Mouse (Mus musculus) kidney, embryonic 14.5 days (tissue): ENCODE measurements at regions not wholly inside any gene's neighbourhood (a gene's known extent, or its start where the extent isn't known, plus 50 kb on each side); places are given as distances from the start of the nearest gene placed in this dataset.

Experiments
- ATAC-seq: fragments of 200-750 bp; cut with Nextera tagmentation; 2 replicates; pipeline ENCODE4 v1.8.0; 2017; ENCODE audit warnings: moderate number of reproducible peaks, mild to moderate bottlenecking, moderate TSS enrichment, moderate library complexity; ENCODE audit not compliant: low FRiP score, low TSS enrichment
- H3K27ac ChIP-seq: fragments of 300-500 bp; sonication (generic); 2 replicates; pipeline ENCODE4 v1.5.1; 2014; ENCODE audit warnings: low read depth, mild to moderate bottlenecking, low read length, moderate library complexity, mixed read lengths
- H3K27me3 ChIP-seq: fragments of 300-500 bp; sonication (generic); 2 replicates; pipeline ENCODE4 v1.6.1; 2014; ENCODE audit warnings: mild to moderate bottlenecking, low read length; ENCODE audit not compliant: control insufficient read depth, insufficient read depth
- H3K36me3 ChIP-seq: fragments of 300-500 bp; sonication (generic); 2 replicates; pipeline ENCODE4 v1.6.1; 2014; ENCODE audit warnings: low read length, mixed read lengths; ENCODE audit not compliant: control insufficient read depth, insufficient read depth
- H3K4me1 ChIP-seq: fragments of 300-500 bp; sonication (generic); 2 replicates; pipeline ENCODE4 v1.6.1; 2014; ENCODE audit warnings: low read length, mixed read lengths; ENCODE audit not compliant: control insufficient read depth, insufficient read depth
- H3K4me2 ChIP-seq: fragments of 300-500 bp; sonication (generic); replicated peaks from 2 replicates; pipeline ENCODE4 v1.6.1; 2014; ENCODE audit warnings: low read depth, mild to moderate bottlenecking, low read length
- H3K4me3 ChIP-seq: fragments of 300-500 bp; sonication (generic); 2 replicates; pipeline ENCODE4 v1.5.1; 2014; ENCODE audit warnings: mild to moderate bottlenecking, low read length
- H3K9ac ChIP-seq: fragments of 300-500 bp; sonication (generic); 2 replicates; pipeline ENCODE4 v1.6.1; 2014; ENCODE audit warnings: low read depth, mild to moderate bottlenecking, low read length, moderate library complexity
- H3K9me3 ChIP-seq: fragments of 300-500 bp; sonication (generic); 2 replicates; pipeline ENCODE4 v1.6.1; 2016; ENCODE audit warnings: low read length; ENCODE audit not compliant: control insufficient read depth
- WGBS: fragments of 180-500 bp; shearing (Covaris S2); extraction: QIAGEN DNeasy Blood & Tissue Kit; methylation state at CpG from one replicate; pipeline ENCODE4 v1.1.7; 2014; 5-methylcytosine and 5-hydroxymethylcytosine counted together

DNA sequence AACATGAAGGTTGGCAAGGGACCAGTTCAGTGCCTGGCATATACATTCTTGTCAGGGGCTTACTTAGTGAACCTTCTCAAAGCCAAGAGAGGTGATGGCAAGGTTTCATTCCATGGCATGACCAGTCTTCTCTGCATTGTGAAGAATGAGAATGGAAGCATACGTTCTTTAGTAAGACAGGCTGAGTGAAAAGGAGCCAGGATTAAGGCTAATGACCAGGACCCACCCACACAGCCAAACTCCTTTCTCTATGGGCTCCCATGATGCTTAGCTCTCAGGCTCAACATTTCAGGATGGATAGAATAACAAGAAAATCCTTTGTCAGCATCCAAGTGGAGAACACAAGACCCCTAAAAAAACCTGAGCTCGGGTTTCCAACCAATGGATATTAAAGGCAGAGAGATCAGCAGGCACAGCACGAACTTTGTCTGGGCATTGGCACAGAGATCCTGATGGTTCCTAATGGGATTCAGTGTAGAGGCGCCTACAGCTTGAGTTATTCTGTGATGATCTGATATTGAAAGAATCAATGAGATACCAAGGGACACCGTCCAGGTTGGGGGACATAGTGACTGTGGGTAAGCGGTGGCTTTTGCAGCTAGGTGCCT is 265.5 kb downstream of the Maf start:
- Histone ChIP-seq H3K9me3 (no peaks in the 10 kb centered on the region), H3K4me2 (no peak overlapping the region), H3K4me1 (no peaks in the 10 kb centered on the region), H3K27me3 (no peaks in the 10 kb centered on the region), H3K9ac (no peak overlapping the region), H3K36me3 (no peaks in the 10 kb centered on the region), H3K4me3 (no peak overlapping the region), H3K27ac (no peak overlapping the region)
- WGBS: 78% methylated on average over 6 of the region's 6 CpGs
- no peak for ATAC-seq

DNA sequence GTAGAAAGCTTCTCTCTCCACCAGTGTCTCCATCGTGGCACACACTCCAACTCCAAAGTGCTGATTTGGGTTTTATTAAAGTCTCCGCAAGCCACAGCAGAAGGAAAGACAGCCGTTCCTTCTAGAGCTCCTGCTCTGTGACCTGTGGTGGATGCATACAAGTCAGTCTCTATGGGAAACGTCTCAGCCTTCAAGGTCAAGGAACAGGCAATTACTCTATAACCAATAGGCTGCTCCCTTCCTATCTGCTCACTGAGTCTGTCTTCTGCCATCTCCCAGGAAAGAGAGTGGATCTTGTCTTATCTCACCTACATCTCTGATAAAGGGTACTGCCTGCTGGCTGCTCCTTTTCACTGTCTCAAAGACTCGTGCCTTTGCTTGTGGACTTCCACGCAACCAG is 266.3 kb downstream of the Maf start:
- no peak overlapping the region for H3K4me2 ChIP-seq
- H3K4me3 ChIP-seq: no peak overlapping the region
- H3K36me3 ChIP-seq: no peaks in the 10 kb centered on the region
- 70% methylated on average over 6 of the region's 6 CpGs for WGBS
- no peak overlapping the region for H3K9ac ChIP-seq
- no peaks in the 10 kb centered on the region for H3K4me1 ChIP-seq
- no peak overlapping the region for H3K27ac ChIP-seq
- ATAC-seq: no peak
- H3K27me3 ChIP-seq: no peaks in the 10 kb centered on the region
- H3K9me3 ChIP-seq: no peaks in the 10 kb centered on the region

DNA sequence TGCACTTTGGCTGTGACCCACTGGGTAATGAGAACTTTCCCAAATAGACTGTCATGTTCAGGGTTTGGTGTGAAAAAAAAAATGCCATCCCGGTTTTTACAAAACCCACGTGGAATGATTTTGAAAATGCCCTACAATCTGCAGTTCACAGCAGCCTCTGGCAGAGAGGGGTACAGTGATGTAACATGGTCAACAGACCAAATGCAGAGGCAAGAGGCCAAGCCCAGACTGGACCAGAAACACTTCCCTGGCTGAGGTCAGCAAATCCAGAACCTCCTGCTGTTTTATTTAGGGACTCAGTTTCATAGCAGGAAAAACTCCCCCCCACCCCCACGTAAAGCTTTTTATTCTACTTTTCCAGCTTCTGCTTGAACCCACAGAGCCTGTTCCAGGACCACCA is 267.4 kb downstream of the Maf start:
- Histone ChIP-seq H3K9ac (no peak overlapping the region), H3K9me3 (no peaks in the 10 kb centered on the region), H3K4me3 (no peak overlapping the region), H3K4me1 (no peaks in the 10 kb centered on the region), H3K27me3 (no peaks in the 10 kb centered on the region), H3K36me3 (no peaks in the 10 kb centered on the region), H3K27ac (no peak overlapping the region), H3K4me2 (no peak overlapping the region)
- ATAC-seq: no peak
- 80% methylated on average over 3 of the region's 3 CpGs for WGBS

DNA sequence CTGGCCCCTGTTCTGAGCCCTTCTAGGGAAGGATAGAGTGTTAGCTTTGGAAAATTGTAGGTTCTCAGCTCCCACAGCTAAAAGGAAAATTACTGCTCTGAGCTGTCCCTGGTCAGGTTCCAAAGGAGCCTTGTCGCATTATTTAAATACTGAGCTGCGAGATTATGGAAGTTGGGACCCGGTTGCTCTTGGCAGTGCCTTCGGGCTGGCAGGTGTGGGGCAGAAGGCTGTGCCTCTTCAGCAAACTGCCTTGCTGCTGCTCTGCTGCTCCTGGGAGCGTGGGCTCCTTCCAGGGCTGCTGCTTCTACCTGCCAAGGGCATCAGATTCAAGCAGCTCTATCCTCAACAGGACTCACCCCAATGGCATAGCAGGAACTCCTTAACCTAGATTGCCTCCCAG is 268.1 kb downstream of the Maf start:
- Histone ChIP-seq H3K27me3 (no peaks in the 10 kb centered on the region), H3K4me1 (no peaks in the 10 kb centered on the region), H3K4me3 (no peak overlapping the region), H3K9me3 (no peaks in the 10 kb centered on the region), H3K36me3 (no peaks in the 10 kb centered on the region), H3K9ac (no peak overlapping the region), H3K4me2 (no peak overlapping the region), H3K27ac (no peak overlapping the region)
- WGBS: 86% methylated on average over 5 of the region's 5 CpGs
- no peak for ATAC-seq

DNA sequence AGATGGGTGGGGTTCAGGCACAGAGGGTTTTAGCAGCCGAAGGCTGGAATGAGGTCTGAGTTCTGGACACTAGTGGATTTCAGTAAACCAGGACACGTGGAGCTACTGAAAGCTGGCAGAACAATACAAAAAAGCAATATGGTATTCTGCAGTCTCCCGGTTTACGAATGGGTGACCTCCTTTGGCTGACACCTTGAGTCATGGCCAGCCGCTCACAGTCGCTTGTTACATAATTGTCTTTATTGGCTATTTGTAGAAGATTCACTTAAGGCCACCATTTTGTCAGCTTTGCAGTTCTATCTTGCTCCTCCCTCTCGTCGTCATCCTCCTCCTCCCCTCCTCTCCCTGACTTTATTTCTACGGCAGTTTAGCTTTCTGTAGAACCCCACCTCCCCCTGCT is 269.6 kb downstream of the Maf start:
- WGBS: 72% methylated on average over 9 of the region's 9 CpGs
- no peaks in the 10 kb centered on the region for H3K36me3 ChIP-seq
- no peak for ATAC-seq
- no peaks in the 10 kb centered on the region for H3K9me3 ChIP-seq
- H3K4me2 ChIP-seq: no peak overlapping the region
- no peak overlapping the region for H3K9ac ChIP-seq
- no peak overlapping the region for H3K4me3 ChIP-seq
- no peaks in the 10 kb centered on the region for H3K27me3 ChIP-seq
- H3K27ac ChIP-seq: no peak overlapping the region
- H3K4me1 ChIP-seq: no peaks in the 10 kb centered on the region

DNA sequence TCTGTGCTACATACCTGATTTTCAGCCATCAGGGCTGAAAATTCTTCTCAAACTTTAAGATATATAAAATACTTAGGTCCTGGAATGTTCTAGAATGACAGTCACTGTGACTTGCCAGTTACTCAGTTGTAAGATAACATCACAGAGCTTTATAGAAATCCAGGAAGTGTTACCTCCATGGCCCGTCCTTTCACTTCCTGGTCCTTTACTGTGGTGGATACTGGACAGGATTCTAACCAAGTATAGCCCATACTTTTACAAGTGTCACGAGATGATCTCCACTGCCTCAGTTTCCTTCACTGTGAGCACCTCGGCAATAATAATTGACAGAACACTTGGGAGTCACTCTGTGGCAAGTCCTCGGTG is 271.3 kb downstream of the Maf start:
- Histone ChIP-seq H3K4me2 (no peak overlapping the region), H3K9ac (no peak overlapping the region), H3K9me3 (no peaks in the 10 kb centered on the region), H3K27me3 (no peaks in the 10 kb centered on the region), H3K27ac (no peak overlapping the region), H3K4me1 (no peaks in the 10 kb centered on the region), H3K4me3 (no peak overlapping the region), H3K36me3 (no peaks in the 10 kb centered on the region)
- ATAC-seq: no peak
- 88% methylated on average over 4 of the region's 4 CpGs for WGBS

DNA sequence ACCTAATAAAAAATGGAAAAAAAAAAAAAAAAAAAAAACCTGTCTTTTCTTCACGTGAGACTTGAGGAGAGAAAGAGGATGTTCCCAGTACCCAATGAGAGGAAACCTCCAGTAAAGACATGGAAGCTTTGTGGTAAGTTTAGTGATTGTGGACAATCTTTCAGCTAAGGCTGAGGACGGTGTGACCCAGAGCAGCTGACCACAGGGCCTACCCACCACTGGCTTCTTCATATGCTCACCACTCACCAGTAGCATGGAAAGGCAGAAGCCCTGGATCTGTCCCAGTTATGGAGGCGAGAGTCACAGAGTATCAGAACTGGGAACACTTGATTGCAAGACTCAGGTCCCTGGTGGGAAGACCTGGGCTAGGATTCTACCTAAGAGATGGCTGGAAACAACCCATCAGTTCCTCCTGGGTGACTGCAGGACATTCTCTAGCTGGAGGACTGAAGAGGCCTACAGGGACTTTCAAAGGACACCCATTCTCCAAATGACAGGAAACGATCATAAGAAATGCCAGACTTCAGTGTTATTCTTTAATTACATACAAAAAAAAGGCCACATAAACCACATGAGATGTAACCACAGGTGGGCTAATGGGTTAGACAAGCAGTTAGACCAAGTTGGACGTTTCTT is 271.8 kb downstream of the Maf start:
- H3K4me2 ChIP-seq: no peak overlapping the region

DNA sequence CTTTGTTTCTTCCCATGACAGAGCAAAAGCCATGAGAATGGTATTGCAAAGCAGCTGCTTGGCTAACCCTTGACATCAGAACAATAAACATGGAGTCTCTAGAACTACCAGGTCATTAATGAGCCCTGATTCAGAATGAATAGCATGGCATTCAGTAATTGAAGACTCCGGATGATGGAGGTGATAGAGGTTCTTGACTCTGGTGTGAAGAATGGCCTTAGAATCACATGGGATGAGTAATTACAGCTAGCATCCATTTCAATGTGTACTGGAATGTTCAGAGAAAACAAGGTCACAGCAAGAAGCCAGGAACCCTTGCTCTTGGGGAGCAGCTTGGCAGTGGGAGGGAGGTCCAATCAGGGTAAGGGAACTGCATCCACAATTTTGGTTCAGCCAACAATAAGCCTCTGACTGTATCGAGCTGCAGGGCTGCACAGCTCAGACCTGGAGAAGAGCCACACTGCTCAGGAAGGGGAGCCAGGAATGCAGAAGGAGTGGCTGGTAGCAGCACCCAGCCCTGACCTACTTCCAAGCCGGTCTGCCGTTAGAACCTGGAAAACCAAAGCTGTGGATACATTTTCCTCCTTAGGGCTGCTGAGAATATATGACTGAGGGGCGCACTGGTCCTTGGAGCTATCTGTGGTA is 275.1 kb downstream of the Maf start:
- no peak overlapping the region for H3K4me3 ChIP-seq
- ATAC-seq: no peak
- 79% methylated on average over 5 of the region's 5 CpGs for WGBS

More for the DNA sequence above, 271.8 kb downstream of the Maf start:
- ATAC-seq: no peak
- no peaks in the 10 kb centered on the region for H3K27me3 ChIP-seq
- no peaks in the 10 kb centered on the region for H3K9me3 ChIP-seq
- H3K4me3 ChIP-seq: no peak overlapping the region
- WGBS: 91% methylated on average over 5 of the region's 5 CpGs
- H3K4me1 ChIP-seq: no peaks in the 10 kb centered on the region
- no peak overlapping the region for H3K9ac ChIP-seq
- no peak overlapping the region for H3K27ac ChIP-seq
- H3K36me3 ChIP-seq: no peaks in the 10 kb centered on the region

DNA sequence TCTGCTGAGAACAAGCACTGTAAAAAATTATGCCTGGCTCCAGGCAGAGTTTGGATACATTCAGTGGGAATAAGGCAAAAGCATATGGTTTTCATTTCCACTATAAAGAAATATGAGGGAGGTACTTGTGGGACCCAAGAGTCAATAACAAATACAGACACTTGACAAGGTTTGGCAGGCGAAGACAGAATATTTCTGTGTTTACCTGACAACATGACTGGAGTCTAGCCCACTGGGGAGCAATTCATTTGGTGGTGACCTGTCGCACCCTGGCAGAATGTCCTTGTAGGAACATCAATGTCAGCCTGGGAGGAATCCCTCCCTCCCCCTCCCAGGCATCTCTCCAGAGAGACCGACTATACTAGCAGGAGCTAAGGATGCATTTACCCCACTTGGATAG is 276.8 kb downstream of the Maf start:
- Histone ChIP-seq H3K9ac (no peak overlapping the region), H3K36me3 (no peaks in the 10 kb centered on the region), H3K4me2 (no peak overlapping the region), H3K27ac (no peak overlapping the region), H3K4me1 (no peaks in the 10 kb centered on the region), H3K27me3 (no peaks in the 10 kb centered on the region), H3K4me3 (no peak overlapping the region), H3K9me3 (no peaks in the 10 kb centered on the region)
- 49% methylated on average over 3 of the region's 3 CpGs for WGBS
- no peak for ATAC-seq

More for the DNA sequence above, 275.1 kb downstream of the Maf start:
- Histone ChIP-seq H3K27ac (no peak overlapping the region), H3K9ac (no peak overlapping the region), H3K36me3 (no peaks in the 10 kb centered on the region), H3K9me3 (no peaks in the 10 kb centered on the region), H3K4me2 (no peak overlapping the region), H3K4me1 (no peaks in the 10 kb centered on the region), H3K27me3 (no peaks in the 10 kb centered on the region)
